Mouse (Mus musculus) olfactory bulb, adult 2 months (tissue): ENCODE data around the gene Lcmt1.

Experiments used
- CTCF ChIP-seq: fragments of 200-500 bp; IDR thresholded peaks from 2 replicates; pipeline ENCODE4 v1.5.1; 2012; ENCODE audit warnings: low read depth, mild to moderate bottlenecking, low read length, moderate library complexity; ENCODE audit not compliant: insufficient read depth
- POLR2A ChIP-seq: fragments of 200-500 bp; IDR thresholded peaks from 2 replicates; pipeline ENCODE4 v1.6.1; 2012; ENCODE audit warnings: mild to moderate bottlenecking, low read depth, low read length, moderate library complexity; ENCODE audit not compliant: insufficient read depth

GRCm38 (mm10) chr7:123442079-123442478 is 72.5 kb downstream of the Lcmt1 start:
- TF ChIP-seq POLR2A: no peak
- no peak for TF ChIP-seq CTCF
